In the genomic region with DNA sequence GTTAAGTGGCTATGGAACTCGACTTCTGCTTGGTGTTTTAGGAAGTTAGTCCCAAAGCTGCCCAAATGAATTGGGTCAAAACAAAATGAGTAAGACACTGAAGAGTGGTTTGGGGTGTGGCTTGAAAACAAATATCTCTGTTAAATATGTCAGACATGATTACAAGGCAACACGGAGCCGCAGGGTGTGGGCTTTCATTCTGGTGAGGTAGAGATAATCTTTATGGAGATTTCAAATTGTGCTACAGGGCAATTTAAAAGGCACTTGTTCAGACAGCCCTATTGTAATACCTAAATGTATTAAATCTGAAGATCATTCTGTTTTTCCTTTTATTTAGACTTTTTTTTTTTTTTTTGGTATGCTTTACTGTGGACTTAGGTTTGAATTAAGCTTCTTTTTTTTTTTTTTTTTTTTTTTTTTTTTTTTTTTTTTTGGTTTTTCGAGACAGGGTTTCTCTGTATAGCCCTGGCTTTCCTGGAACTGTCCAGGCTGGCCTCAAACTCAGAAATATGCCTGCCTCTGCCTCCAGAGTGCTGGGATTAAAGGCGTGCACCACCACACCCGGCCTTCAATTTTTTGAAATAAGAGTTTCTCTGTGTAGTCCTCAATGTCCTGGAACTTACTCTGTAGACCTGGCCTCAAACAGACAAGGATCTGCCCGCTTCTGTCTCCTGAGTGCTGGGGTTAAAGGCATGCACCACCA, we compare ENCODE assay signal across 1 mouse cellular context.
TF ChIP-seq lines count a peak whose summit lies in the region.

No protein-coding gene starts in this region.

TF ChIP-seq in MEL, 35 proteins besides CTCF, POLR2A, EP300 and RAD21 (continued from another document):
- TF ChIP-seq ZNF384 (IDR thresholded peaks at IDR 0.05; ENCODE audit: low read depth, low read length) (peak; percentile 69), SIN3A (IDR thresholded peaks at IDR 0.05; ENCODE audit: low read length) (peak; percentile 96), ZKSCAN1 (IDR thresholded peaks at IDR 0.05; ENCODE audit: low read depth, low read length) (no peak), JUND (IDR thresholded peaks at IDR 0.05; ENCODE audit: low read depth, low read length) (peak; percentile 33; the same call in 1 of the 2 replicates), UBTF (IDR thresholded peaks at IDR 0.05; ENCODE audit: borderline replicate concordance, insufficient read depth, low read depth, low read length) (no peak), NRF1 (IDR thresholded peaks at IDR 0.05; ENCODE audit: insufficient read depth, low read depth, low read length, poor library complexity, severe bottlenecking) (no peak), MYC (IDR thresholded peaks at IDR 0.05; ENCODE audit: low read depth, low read length) (0 out of 2 replicates have a peak, but pooled peaks have one; percentile 21), POLR2AphosphoS2 (IDR thresholded peaks at IDR 0.05; ENCODE audit: low read length) (no peak), KAT2A (conservative IDR thresholded peaks at IDR 0.05; ENCODE audit: low read depth, low read length) (no peak), ZC3H11A (IDR thresholded peaks at IDR 0.05; ENCODE audit: low read depth, low read length) (no peak)
TF ChIP-seq in MEL: peak in this region for 15.
